Mouse (Mus musculus): ENCODE results near the gene Cd27.

The Cd27 gene

DNA sequence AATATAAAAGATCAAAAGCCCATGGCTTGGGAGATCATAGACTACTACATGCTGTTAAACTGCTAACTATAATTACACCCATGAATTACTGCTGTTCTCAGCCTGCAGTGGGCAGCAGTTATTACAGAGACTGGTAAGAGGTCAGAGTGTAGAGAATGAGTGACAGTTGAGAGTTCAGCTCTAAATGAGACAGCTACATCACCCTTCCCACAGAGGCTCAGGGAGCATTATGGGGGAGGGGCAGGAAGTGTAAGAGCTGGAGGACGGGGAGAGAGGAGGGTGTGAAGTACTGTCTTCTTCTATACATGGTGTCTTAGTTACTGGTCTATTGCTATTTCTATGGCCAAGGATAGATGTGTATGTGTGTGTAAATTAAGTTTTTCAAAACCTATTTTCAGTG lies 7.7 kb upstream of the Cd27 start:
- DNase-seq (ENCODE audit: low spot score) = no peak

DNA sequence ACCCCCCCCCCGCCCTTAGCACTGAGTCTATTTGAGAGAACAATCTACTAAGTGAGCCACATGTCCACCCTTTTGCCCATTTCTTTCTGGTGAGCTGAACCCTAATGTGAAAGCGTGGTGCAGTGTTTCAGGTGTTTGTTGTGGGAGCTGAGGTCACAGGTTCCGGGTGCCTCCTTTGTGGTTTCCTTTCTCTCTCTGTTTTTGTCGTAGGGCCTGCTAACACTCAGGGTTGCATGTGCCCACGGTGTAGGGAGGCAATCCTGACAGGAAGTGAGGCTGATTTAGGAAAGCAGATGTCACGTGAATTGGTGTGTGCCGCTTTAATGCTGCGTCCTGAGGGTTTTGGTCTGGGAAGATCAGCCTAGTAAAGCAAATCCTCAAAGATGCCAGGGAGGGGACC lies 4.8 kb upstream of the Cd27 start:
- no peak for DNase-seq (ENCODE audit: low spot score)

- no peak for DNase-seq (ENCODE audit: low spot score)
Observed at GRCm38 (mm10) chr6:125240617-125241016, 3.8 kb upstream of the Cd27 start.

GRCm38 (mm10) chr6:125239547-125239946 lies 2.7 kb upstream of the Cd27 start:
- no peak for DNase-seq (ENCODE audit: low spot score)

DNA sequence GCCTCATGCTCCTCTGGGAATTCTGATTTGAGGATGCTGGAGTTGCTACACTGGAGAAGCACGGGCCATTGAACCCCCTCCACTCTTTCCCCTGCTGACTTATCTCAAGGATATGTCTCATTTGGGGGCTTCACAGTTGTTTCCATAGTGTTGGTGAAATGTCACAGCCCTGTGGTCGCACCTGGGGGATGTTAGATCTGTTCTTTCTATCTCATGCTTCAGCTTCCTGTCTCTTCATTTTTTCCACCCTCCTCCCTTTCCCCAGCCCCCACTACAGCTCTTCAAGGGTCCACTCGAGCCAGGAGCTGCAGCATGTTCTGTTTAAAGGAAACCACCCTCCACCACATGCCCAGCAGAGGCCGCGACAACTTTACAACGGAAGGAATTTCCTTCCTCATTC lies 1.6 kb upstream of the Cd27 start:
- DNase-seq (ENCODE audit: low spot score) = no peak

GRCm38 (mm10) chr6:125237421-125237820 lies 611 bp upstream of the Cd27 start:
- DNase-seq (ENCODE audit: low spot score) = no peak

- no peak for DNase-seq (ENCODE audit: low spot score)
Observed at GRCm38 (mm10) chr6:125236341-125236740, 469 bp downstream of the Cd27 start.

GRCm38 (mm10) chr6:125234520-125234828 lies 2.3 kb downstream of the Cd27 start:
- DNase-seq (ENCODE audit: low spot score) = no peak

DNA sequence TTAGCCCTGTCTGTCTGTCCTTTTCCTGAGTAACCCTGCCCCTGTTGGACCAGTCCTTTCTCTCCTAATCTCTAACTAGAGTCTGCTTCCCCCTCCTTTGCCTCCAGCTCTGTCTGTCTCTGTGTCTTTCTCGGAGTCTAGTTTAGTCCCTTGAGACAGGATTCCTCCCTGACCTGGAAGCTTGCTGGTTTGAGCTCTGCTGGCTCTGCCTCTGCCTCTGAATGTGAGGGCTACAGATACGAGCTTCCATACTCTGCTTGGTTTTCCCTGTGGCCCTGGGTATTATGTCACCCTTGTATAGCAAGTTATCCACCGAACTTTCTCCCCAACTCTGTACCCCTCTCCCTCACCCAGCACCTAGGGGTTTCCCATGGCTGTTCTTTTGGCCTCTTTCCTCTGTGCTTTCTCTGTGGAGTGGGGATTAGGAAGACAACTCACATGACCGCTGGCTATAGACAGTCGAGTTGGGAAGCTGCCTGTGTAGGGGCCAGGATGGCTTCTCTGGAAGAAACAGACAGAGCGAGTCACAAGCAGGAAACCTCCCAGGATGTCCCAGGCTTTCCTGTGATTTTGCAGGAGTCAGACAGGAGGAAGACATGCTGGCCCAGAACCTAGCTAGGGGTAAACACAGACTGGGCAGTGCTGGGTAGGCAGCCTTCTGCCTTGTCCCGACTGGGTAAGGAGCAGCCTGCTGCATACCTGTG lies 2.8 kb downstream of the Cd27 start:
- peak; percentile 21 for DNase-seq (ENCODE audit: low spot score)

DNA sequence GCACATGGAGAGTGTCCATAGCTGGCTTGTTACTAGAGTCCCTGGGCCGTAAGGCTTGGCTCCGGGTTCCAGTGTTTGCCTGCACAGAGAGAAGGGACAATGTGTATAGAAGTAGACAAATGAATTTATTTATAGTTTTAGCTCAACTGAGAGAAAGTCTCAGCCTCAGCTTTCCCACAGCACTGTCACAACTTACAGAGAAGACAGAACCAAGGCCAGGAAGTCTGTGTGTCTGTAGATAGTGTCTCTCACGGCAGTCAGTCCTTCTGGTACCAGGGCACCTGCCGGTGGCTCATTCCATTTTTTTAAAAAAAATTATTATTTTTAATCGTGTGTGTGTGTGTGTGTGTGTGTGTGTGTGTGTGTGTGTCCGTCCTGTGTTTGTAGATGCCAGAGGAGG lies 4.3 kb downstream of the Cd27 start:
- no peak for DNase-seq (ENCODE audit: low spot score)

- no peak for DNase-seq (ENCODE audit: low spot score)
Observed at GRCm38 (mm10) chr6:125232045-125232437, 4.8 kb downstream of the Cd27 start.

DNA sequence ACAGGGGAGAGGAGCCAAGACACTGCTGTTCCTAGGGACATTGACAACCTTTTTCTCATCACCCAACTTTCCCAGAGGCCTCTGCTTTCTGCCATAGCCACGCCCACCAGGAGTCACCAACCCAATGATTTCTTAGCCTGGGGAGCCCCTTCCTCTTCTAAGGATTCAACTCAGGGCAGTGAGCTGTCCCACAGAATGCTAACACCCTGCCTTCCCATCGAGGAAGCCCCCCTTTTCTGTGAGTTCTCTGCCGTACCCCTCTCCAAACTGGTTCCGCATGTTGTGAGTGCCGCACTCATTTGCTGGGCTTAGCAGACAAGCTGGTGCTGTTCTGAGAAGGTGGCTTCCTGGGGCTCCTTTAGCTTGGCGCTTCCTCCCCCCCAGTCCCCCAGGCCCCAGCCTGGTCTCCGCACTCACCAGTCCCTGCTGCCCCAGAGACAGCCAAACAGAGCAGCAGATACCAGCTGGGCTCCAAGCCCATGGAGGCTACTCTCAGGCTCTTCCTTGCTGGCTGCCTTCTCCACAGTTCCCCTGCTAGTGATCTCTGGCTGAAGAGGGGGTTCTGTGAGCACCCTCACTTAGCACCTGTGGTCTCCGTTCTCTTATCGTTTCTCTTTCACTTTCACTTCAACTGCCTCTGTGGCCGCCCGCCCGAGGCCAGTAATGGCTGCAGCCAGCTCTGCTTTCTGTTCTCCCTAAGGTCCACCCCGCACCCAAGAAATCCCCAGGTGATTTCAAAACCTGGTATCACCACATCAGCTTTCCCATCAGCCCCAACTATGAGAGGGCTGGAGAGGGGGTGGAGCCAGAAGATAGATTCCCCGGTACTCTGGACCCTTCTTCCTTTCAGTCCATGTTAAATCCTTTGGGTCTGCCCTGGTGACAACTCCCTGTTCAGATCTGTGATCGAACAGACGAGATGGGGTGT lies 5.4 kb downstream of the Cd27 start, which contains the start of gene Tapbpl:
Gene Tapbpl (minus strand): TSS at position 744 of the 928 bp plus-strand sequence.
- DNase-seq (ENCODE audit: low spot score) = peak; percentile 62

DNA sequence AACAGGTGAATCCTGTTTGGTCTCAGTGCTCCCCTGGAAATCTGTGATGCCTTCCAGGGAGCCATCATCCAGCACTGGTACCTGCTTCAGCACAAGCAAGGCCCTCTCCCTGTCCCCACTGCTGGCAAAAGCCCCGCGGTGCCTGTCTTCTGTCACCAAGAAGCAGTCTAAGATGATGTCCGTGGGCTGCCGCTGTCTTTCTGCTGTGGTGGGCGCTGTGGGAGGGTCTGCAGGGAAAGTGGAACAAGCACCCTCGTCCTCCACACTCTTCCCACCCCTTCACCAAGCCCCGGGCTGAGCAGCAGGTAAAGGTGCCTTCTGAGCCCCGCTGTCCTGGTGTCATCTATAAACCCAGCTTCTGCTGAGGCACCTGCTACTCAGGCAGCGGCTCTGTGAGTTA lies 6.2 kb downstream of the Cd27 start:
- no peak for DNase-seq (ENCODE audit: low spot score)

GRCm38 (mm10) chr6:125225518-125226115 lies 11.2 kb downstream of the Cd27 start:
- DNase-seq (ENCODE audit: low spot score) = no peak

DNA sequence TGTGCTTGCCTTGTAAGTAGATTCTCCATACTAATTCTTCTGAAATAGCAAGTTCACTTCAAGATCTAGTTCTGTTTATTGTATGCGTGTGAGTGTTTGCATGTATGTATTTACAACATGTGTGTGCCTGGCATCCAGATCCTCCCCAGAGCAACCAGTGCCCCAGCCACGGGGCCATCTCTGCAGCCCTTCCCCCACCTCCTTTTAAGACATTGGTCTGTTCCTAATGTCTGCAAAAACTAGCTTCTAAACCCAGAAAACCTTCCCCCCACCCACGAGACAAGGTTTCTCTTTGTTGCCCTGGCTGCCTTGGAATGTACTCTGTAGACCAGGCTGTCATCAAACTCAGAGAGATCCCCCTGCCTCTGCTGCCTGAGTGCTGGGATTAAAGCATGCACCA lies 14.2 kb downstream of the Cd27 start:
- DNase-seq (ENCODE audit: low spot score) = no peak

GRCm38 (mm10) chr6:125222146-125222545 lies 14.7 kb downstream of the Cd27 start:
- DNase-seq (ENCODE audit: low spot score) = no peak

DNA sequence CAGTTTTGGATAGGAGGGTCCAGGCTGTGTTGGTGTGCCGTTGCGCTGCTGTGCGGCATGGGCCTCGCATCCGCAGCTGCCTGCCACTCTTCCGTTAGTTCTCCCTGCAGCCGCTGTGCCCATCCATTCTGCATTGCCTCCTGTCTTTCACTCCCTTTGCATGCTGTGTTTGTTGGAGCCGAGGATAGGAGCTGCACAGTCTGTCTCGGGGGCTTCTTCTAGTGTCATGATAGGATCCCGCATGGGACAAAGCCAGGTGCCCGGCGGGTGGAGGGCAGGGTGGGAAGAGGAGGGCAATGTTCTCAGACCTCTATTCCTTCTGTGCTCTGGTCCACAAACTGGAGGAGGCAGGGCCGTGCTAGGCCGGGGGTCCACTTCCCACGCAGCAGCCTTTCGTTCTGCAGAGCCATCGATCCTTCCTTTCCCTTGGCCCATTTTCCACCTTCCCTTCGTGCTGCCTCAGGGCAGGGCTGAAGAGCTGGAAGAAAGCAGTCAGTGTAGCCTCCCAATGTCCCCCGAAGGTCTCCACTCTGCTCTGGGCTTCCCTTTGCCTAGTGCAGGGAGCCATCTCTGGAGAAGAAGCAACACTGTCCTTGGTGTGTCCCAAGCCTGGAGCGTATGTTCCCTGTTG lies 15.6 kb downstream of the Cd27 start:
- no peak for DNase-seq (ENCODE audit: low spot score)

DNA sequence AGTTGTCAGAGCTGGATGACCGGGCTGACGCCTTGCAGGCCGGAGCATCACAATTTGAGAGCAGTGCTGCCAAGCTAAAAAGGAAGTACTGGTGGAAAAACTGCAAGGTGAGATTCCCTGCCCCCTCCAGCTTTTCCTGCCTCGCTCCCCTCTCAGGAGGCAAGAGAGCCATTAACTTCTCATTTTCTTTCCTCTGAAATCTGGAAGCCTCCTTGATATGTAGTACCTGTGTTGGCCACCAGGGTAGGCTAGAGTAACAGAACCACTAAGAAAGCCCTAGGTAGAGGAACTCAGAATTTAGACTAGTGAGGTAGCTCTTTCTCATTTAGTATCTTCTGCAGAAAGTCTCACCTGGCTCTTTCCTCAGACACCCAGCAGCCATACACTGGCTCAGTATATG lies 17.8 kb downstream of the Cd27 start:
- DNase-seq (ENCODE audit: low spot score) = peak; percentile 55

GRCm38 (mm10) chr6:125217899-125218298 lies 18.9 kb downstream of the Cd27 start:
- no peak for DNase-seq (ENCODE audit: low spot score)

- no peak for DNase-seq (ENCODE audit: low spot score)
Observed at GRCm38 (mm10) chr6:125216898-125217297, 19.9 kb downstream of the Cd27 start.

DNA sequence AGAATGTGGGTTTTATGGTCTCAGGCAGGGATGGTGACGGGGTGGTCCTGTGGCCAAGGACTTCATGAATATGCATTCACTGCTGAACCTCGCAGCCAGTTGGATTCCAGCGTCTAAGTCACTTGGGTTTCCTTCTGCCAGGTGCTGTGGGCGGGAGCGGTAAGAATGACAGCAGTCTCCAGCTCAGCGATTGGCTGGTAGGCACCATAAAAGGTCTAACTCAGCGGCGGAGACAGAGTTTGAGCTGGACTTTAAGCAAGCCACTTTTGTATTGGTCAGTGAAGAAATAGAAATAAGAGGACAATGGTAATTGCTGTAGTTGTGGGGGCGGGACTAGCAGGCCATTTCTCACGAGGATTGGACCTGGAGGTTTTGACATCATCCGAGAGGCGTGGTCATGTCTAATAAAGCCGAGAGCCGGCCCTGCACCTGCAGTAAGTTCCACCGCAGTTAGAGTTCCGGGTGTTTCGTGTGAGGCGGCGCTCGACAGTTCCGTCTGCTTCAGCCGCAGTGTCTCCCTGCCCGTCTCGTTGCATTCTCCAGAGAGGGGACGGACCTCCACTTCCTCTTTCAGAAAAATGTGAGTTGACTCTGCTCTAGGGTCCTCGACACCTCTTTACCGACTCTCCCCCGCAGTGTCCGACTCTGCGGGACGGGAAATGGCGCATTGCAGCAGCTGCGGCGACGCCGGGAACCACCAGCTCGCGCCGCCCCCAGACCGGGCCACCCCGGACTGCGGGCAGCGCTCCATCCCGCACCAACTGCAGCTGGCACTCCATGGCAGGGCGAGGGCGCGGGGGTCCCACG lies 21.5 kb downstream of the Cd27 start, which contains the start of gene Vamp1:
Gene Vamp1 (plus strand): TSS at position 404 of the 807 bp plus-strand sequence.
- peak; percentile 95 for DNase-seq (ENCODE audit: low spot score)

DNA sequence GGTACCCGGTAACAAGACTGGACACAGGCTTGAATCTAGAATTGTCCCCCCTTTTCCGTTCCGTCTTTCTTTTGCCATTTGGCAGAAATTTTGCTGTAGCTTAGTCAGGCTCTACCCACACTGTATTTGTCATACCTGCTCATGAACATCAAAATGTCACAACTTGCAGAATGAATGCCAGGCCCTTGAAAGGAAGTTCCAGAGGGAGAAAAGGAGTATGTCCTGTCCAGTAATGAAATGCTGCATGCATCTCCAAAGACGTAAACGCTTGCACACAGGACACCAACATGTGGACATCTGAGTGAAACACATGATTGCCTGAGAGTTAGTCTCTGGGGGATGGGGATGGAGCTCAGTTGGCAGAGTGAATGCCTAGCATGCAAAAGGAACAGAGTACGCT lies 23.1 kb downstream of the Cd27 start:
- DNase-seq (ENCODE audit: low spot score) = no peak

All from urinary bladder, postnatal 14 days (tissue).